Mouse (Mus musculus) B cell, adult 2 months (primary cell): ENCODE measurements around the gene Olfr1280.
"Not testable (repeated sequence)": the region's sequence is repeated elsewhere in the genome, so short reads cannot be mapped to it uniquely, and the experiment has no call there.

Experiments used
- DNase-seq, 2 experiments: peaks; one replicate each; pipeline ENCODE4 v3.0.0; 2022

Gene Olfr1280

GRCm38 (mm10) chr2:111313717-111314116 lies at the start of gene Olfr1280:
Gene Olfr1280 (plus strand): TSS chr2:111314017.
- no peak for DNase-seq

DNA sequence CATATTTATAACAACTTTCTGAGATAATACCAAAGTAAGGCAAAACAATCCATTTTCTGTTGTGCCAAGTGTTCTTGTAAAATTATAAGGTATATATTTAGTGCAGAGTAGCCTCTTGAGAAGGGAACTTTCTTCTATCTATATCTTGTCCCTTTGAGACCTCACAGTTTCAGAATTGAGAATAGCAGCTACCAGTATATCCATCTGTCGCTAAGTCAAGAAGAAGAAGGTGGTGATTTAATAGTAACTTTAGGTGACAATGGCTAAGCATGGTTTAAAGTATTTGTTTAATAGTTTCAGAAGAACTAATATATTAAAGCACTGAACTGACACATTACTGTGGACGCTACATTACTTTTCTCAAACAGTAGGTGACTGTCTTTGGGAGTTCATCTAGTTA lies 39.8 kb upstream of the Olfr1280 start, which contains the start of gene Olfr1277:
Gene Olfr1277, minus strand, starts transcription at position 101 of the 400 bp plus-strand sequence.
- no peak for DNase-seq

DNA sequence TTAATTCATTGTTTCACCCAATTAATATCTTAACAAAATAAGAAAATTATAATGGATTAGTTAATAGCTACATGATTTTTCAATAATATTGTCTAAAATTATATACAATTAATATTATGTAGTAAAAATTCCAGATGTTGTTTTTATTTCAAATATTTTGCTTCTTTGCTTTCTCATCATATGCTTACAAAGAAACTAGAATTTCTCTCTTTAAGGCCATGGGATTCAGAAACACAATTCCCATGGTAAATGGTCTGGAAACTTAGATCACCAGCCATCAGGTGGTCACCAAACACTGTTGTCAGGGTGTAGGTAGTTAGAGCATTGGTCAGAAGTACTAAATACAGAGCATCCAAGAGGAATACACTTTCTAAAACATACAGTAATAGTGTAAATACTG lies 24.0 kb upstream of the Olfr1280 start, which contains the start of gene Olfr1278:
Gene Olfr1278, plus strand, starts transcription at position 301 of the 400 bp plus-strand sequence.
- no peak for DNase-seq

GRCm38 (mm10) chr2:111298541-111298940 lies 15.3 kb upstream of the Olfr1280 start:
- DNase-seq = no peak

DNA sequence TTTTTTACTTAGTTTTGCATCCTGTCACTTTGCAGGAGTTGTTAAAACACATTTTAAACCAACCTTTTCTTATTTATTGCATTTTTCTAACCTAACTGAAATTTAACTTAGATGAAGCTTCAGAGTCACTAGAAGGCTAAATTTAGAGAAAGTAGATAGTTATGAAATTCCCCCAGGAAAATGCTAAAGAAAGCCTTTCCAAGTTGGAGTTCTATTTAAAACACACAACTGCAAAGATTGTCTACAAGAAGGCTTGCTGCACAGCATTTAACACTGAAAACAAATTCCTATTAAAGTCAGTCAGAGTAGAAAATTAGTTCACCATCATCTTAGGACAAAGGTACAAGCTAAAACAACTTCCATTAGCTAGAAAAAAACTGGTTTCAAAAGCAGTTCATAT lies 13.4 kb upstream of the Olfr1280 start, which contains the start of gene Olfr1279:
Gene Olfr1279, plus strand, starts transcription at position 262 of the 400 bp plus-strand sequence.
- DNase-seq = no peak

DNA sequence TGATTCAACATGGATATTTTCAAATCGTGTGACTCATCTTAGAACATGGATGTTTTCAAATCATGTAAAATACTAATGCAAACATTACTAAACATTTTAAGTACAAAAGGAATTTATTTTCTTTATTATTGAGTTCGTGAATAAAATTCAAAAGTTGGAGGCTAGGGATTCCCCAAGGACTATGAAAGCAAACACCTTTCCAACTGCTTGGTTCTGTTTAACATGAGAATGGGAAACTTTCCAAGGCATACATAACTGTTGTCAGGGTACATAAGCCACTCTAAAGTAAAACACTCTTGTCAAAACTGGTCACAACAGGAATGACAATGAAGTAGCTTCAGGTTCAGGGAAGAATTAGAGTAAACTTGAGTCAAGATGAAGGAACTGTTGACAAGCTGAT lies 12.4 kb downstream of the Olfr1280 start, which contains the start of gene Olfr1281:
Gene Olfr1281, plus strand, starts transcription at position 301 of the 400 bp plus-strand sequence.
- DNase-seq = no peak

- DNase-seq = not testable (repeated sequence)
These were observed 19.9 kb downstream of the Olfr1280 start for GRCm38 (mm10) chr2:111333721-111334120.

DNA sequence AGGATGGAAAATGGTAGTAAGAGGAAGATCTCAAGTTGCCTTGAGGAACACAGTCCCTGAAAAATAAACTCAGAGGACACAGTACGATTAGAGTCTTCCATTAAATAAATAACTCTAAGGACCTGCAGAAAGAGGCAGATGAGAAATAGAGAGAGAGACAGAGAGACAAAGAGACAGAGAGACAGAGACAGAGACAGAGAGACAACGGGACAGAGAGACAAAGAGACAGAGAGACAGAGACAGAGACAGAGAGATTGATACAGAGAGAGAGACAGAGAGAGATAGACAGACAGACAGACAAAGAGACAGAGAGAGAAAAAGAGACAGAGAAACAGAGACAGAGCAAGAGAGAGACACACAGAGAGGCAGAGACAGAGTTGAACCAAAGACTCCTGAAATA lies 22.2 kb downstream of the Olfr1280 start, which contains the start of gene Olfr1282:
Gene Olfr1282, minus strand, starts transcription at position 101 of the 400 bp plus-strand sequence.
- DNase-seq = no peak

GRCm38 (mm10) chr2:111366490-111366889 lies 52.7 kb downstream of the Olfr1280 start, which contains the start of gene Olfr1283:
Gene Olfr1283 (plus strand): TSS chr2:111366790.
- DNase-seq = no peak

DNA sequence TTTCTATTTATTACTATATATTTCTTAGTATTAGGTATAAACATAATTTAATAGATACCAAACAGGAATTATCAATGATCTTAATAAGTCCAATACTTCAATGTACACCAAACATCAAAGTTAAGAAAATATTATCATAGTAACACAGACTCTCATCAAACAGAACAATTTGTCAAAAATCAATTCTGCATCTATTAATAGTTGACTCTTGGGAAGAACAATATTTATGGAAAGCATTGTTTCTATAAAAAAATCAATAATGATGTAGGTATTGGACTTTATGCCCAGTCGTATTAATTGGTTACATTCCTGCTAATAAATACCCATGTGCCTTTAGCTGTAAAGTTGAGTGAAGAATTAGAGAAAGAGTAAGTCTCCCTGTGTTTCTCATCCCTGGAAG lies 61.4 kb downstream of the Olfr1280 start, which contains the start of gene Olfr1284:
Gene Olfr1284, plus strand, starts transcription at position 301 of the 400 bp plus-strand sequence.
- no peak for DNase-seq
